In genomic region chr8:86623551-86623910, GRCm38 (mm10) we compare ENCODE assay signal across 7 mouse cellular contexts. TPM values are rescaled to one million over a fixed set of nuclear protein-coding genes. Genes with fewer than 3 reads are reported as not detected.
DNase-seq lines count a peak whose midpoint lies in the region; ATAC-seq and TF ChIP-seq lines count a peak whose summit lies in the region.

No protein-coding gene starts in this region.

- H3K36me3 ChIP-seq in lung, embryonic 15.5 days = no peaks in the 10 kb centered on the region
- no peaks in the 10 kb centered on the region for H3K36me3 ChIP-seq in forebrain, embryonic 10.5 days (replicated peaks)
- H3K36me3 ChIP-seq in limb, embryonic 11.5 days (ENCODE audit: control insufficient read depth, insufficient read depth, low read length) = no peaks in the 10 kb centered on the region
- H3K36me3 ChIP-seq in small intestine, adult 2 months (ENCODE audit: control insufficient read depth, insufficient read depth, low read length) = no peaks in the 10 kb centered on the region

- no peak for TF ChIP-seq CTCF in small intestine, adult 2 months (IDR thresholded peaks at IDR 0.05; ENCODE audit: extremely low read depth, insufficient read length, insufficient replicate concordance, low read depth, low read length)

- H3K27me3 ChIP-seq in lung, embryonic 15.5 days = no peaks in the 10 kb centered on the region
- no peaks in the 10 kb centered on the region for H3K27me3 ChIP-seq in forebrain, embryonic 10.5 days (ENCODE audit: poor library complexity, severe bottlenecking)
- H3K27me3 ChIP-seq in limb, embryonic 11.5 days (ENCODE audit: control insufficient read depth, insufficient read depth, low read length) = no peaks in the 10 kb centered on the region
- H3K27me3 ChIP-seq in small intestine, adult 2 months (ENCODE audit: control insufficient read depth, insufficient read depth, low read length) = no peaks in the 10 kb centered on the region

- H3K9ac ChIP-seq in lung, embryonic 15.5 days = peak overlapping the region; percentile 54
- peak overlapping the region; percentile 70 for H3K9ac ChIP-seq in limb, embryonic 11.5 days (ENCODE audit: low read length)

- H3K27ac ChIP-seq in lung, embryonic 15.5 days = peak overlapping the region; percentile 59; the same call in 1 of the 2 replicates
- peak overlapping the region; percentile 83 for H3K27ac ChIP-seq in forebrain, embryonic 10.5 days
- peak overlapping the region; percentile 42; the same call in 1 of the 2 replicates for H3K27ac ChIP-seq in limb, embryonic 11.5 days (replicated peaks; ENCODE audit: low read depth, low read length)
- H3K27ac ChIP-seq in small intestine, adult 2 months (ENCODE audit: insufficient read depth, low read depth, low read length) = no peak overlapping the region

- no peak for TF ChIP-seq POLR2A in small intestine, adult 2 months (IDR thresholded peaks at IDR 0.05; ENCODE audit: low read depth, low read length)

- no peak for DNase-seq in lung, postnatal 25 days (ENCODE audit: low spot score)
- DNase-seq in forebrain, embryonic 10.5 days (ENCODE audit: extremely low spot score, low spot score) = no peak
- DNase-seq in limb, embryonic 11.5 days (ENCODE audit: low spot score) = no peak
- DNase-seq in frontal cortex, postnatal 36 days (ENCODE audit: low spot score in 2 of 2) = no peak
- DNase-seq in spleen, postnatal 10 days (ENCODE audit: low spot score in 2 of 2) = no peak

- under 1% methylated on average over 12 of the region's 14 CpGs for WGBS in lung, embryonic 15.5 days
- 4% methylated on average over 10 of the region's 14 CpGs for WGBS in forebrain, embryonic 10.5 days
- WGBS in limb, embryonic 11.5 days = 1% methylated on average over 14 of the region's 14 CpGs
- 1% methylated on average over 13 of the region's 14 CpGs for WGBS in small intestine, adult 2 months

- H3K4me3 ChIP-seq in lung, embryonic 15.5 days = peak overlapping the region; percentile 89
- peak overlapping the region; percentile 86 for H3K4me3 ChIP-seq in forebrain, embryonic 10.5 days
- H3K4me3 ChIP-seq in limb, embryonic 11.5 days (ENCODE audit: low read depth, low read length) = peak overlapping the region; percentile 82
- H3K4me3 ChIP-seq in small intestine, adult 2 months (ENCODE audit: low read depth, low read length) = peak overlapping the region; percentile 67

- peaks cover 10% of the 10 kb centered on the region for H3K4me1 ChIP-seq in lung, embryonic 15.5 days
- H3K4me1 ChIP-seq in forebrain, embryonic 10.5 days = peaks cover 17% of the 10 kb centered on the region
- 0 out of 2 replicates have a peak, but pooled peaks cover 3% of the 10 kb centered on the region for H3K4me1 ChIP-seq in limb, embryonic 11.5 days (ENCODE audit: control insufficient read depth, insufficient read depth, low read length)
- H3K4me1 ChIP-seq in small intestine, adult 2 months (ENCODE audit: control insufficient read depth, insufficient read depth, insufficient read length, low read length) = peaks cover 6% of the 10 kb centered on the region; the same call in 1 of the 2 replicates

- H3K9me3 ChIP-seq in lung, embryonic 15.5 days = no peaks in the 10 kb centered on the region
- H3K9me3 ChIP-seq in forebrain, embryonic 10.5 days = no peaks in the 10 kb centered on the region
- no peaks in the 10 kb centered on the region for H3K9me3 ChIP-seq in limb, embryonic 11.5 days (ENCODE audit: control insufficient read depth, low read length)

- peak overlapping the region; percentile 80 for H3K4me2 ChIP-seq in lung, embryonic 15.5 days
- peak overlapping the region; percentile 75 for H3K4me2 ChIP-seq in limb, embryonic 11.5 days (ENCODE audit: low read depth, severe bottlenecking)

- no peak for ATAC-seq in lung, embryonic 15.5 days (ENCODE audit: borderline replicate concordance, extremely low read depth, low FRiP score, low TSS enrichment)
- ATAC-seq in limb, embryonic 11.5 days (ENCODE audit: insufficient number of reproducible peaks, low FRiP score, low TSS enrichment, low read depth) = no peak

RNA-seq across cellular contexts. Expression of gene Lonp2, which starts 0.3 kb away (rescaled TPM):
- 53.1 and 55.6 TPM in 2 replicates for polyA plus RNA-seq in lung, embryonic 15.5 days (2015; fragmentation: Nextera tagmentation; extraction: Ambion mirVana)
- 48.7 and 50.1 TPM in 2 replicates for polyA plus RNA-seq in forebrain, embryonic 10.5 days (2016; fragmentation: Nextera tagmentation; extraction: Ambion mirVana)
- polyA plus RNA-seq in limb, embryonic 11.5 days (2014; fragmentation: Nextera tagmentation; extraction: Ambion mirVana) = 51.0 and 51.4 TPM in 2 replicates
- polyA plus RNA-seq in small intestine, adult 2 months (2012; rRNA removed) = 23.8 and 59.5 TPM in 2 replicates

RNA-seq across cellular contexts. Expression of gene Abcc12, which starts 43.0 kb away (rescaled TPM):
- polyA plus RNA-seq in lung, embryonic 15.5 days (2015; fragmentation: Nextera tagmentation; extraction: Ambion mirVana) = 0.20 and 0.24 TPM in 2 replicates
- polyA plus RNA-seq in forebrain, embryonic 10.5 days (2016; fragmentation: Nextera tagmentation; extraction: Ambion mirVana) = not detected in 2 replicates
- polyA plus RNA-seq in limb, embryonic 11.5 days (2014; fragmentation: Nextera tagmentation; extraction: Ambion mirVana) = 0.07 TPM in 1 of 2 replicates, not detected in the other
- polyA plus RNA-seq in small intestine, adult 2 months (2012; rRNA removed) = 0.03 TPM in 1 of 2 replicates, not detected in the other
